In genomic region chr10:18545813-18546235, GRCm38 (mm10) we compare ENCODE assay signal across 8 mouse cellular contexts. TPM values are rescaled to one million over a fixed set of nuclear protein-coding genes. Genes with fewer than 3 reads are reported as not detected.
DNase-seq lines count a peak whose midpoint lies in the region; ATAC-seq and TF ChIP-seq lines count a peak whose summit lies in the region.

Gene Hebp2, minus strand, starts transcription at chr10:18546076.

- intact Hi-C loops in left cerebral cortex, adult 2 months (cut with DNase I) = no loop called here

- no peaks in the 10 kb centered on the region for H3K9me3 ChIP-seq in forebrain, embryonic 12.5 days

- WGBS in forebrain, embryonic 12.5 days = 1% methylated on average over 22 of the region's 22 CpGs

- peak; percentile 69 for TF ChIP-seq CTCF in left cerebral cortex, adult 2 months (IDR thresholded peaks at IDR 0.05)

- no peak within 1 kb of the TSS for H3K27ac ChIP-seq in forebrain, embryonic 12.5 days
- peak within 1 kb of the TSS; percentile 36; the same call in 1 of the 2 replicates for H3K27ac ChIP-seq in left cerebral cortex, adult 2 months

- peak within 1 kb of the TSS; percentile 90 for H3K4me2 ChIP-seq in forebrain, embryonic 12.5 days

- H3K36me3 ChIP-seq in forebrain, embryonic 12.5 days (replicated peaks) = no peaks in the 10 kb centered on the region

- H3K9ac ChIP-seq in forebrain, embryonic 12.5 days = peak within 1 kb of the TSS; percentile 72

- DNase-seq in NIH3T3 (ENCODE audit: low read depth) = peak; percentile 88
- DNase-seq in cerebellum, adult 11 months = peak; percentile 57
- peak; percentile 77 for DNase-seq in heart, postnatal 4 days
- DNase-seq in left cerebral cortex, adult 2 months (ENCODE audit: extremely low spot score in 1 of 2, low spot score in 2 of 2) = peak; percentile 54 to 73
- DNase-seq in lung, postnatal 4 days = peak; percentile 69 to 78
- DNase-seq in retina, embryonic 14.5 days (ENCODE audit: low spot score) = peak; percentile 92
- peak; percentile 83 for DNase-seq in yolk sac, embryonic 10.5 days (ENCODE audit: low spot score)

- ATAC-seq in forebrain, embryonic 12.5 days (ENCODE audit: low FRiP score) = peak; percentile 91

- peaks cover 7% of the 10 kb centered on the region; the same call in 1 of the 2 replicates for H3K27me3 ChIP-seq in forebrain, embryonic 12.5 days

- H3K4me3 ChIP-seq in forebrain, embryonic 12.5 days (replicated peaks) = peak within 1 kb of the TSS; percentile 56
- H3K4me3 ChIP-seq in left cerebral cortex, adult 2 months = peak within 1 kb of the TSS; percentile 70

- H3K4me1 ChIP-seq in forebrain, embryonic 12.5 days = 0 out of 2 replicates have a peak, but pooled peaks cover 2% of the 10 kb centered on the region

RNA-seq across cellular contexts. Expression of gene Hebp2, which starts in this region (rescaled TPM):
- polyA plus RNA-seq in forebrain, embryonic 12.5 days (2016; fragmentation: Nextera tagmentation; extraction: Ambion mirVana) = 6.8 and 8.8 TPM in 2 replicates
- total RNA-seq in heart, postnatal 4 days (2021) = 1 to 10 TPM; 4.4 to 5.5 TPM
- 1 to 10 TPM; 3.8 TPM for total RNA-seq in left cerebral cortex, adult 2 months (2021)
